Mouse (Mus musculus): ENCODE results near the gene Plcb4. TPM values are rescaled to one million over a fixed set of nuclear protein-coding genes. Genes with fewer than 3 reads are reported as not detected.

Gene Plcb4
- total and polyA plus RNA-seq, 3 experiments, result not detected

DNA sequence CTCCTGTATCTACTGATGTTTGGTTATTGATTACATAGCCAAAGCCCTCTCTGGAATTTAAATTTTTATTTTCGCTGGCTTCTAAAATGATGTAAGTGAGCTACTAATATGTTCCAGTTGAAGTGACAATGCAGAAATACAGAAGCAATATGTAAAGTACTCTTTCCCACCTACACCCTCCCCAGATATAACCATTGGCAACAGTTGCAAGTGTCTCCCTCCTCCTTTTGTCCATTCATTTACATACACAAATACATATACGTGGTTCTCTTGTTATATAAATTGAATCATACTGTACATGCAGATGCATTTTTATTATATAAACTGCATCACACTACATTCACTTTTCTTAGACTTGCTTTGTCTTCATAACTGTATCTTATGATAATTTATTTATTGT lies 8.7 kb downstream of the Plcb4 start:
- H3K27me3 ChIP-seq (replicated peaks), result no peaks in the 10 kb centered on the region
- H3K79me2 ChIP-seq (replicated peaks; ENCODE audit: control insufficient read depth, extremely low read depth, insufficient read depth, poor library complexity, severe bottlenecking), result no peaks in the 10 kb centered on the region
- dilution Hi-C loops (cut with MboI; ENCODE audit: extremely low pct_ligation_motif_present, extremely low pct_unique_long_range_greater_than_20kb, low sequenced_read_pairs) (no loop called here), in situ Hi-C loops (cut with MboI; ENCODE audit: low pct_ligation_motif_present, low pct_unique_long_range_greater_than_20kb, low sequenced_read_pairs) (no loop called here)
- no peak for DNase-seq (ENCODE audit: extremely low read depth)
- H3K36me3 ChIP-seq (replicated peaks in 1 of 2; ENCODE audit: control insufficient read depth in 1 of 2, insufficient read depth in 1 of 2, low read length in 1 of 2), result no peaks in the 10 kb centered on the region
- H3K4me3 ChIP-seq (replicated peaks in 1 of 3; ENCODE audit: low read depth in 2 of 3, low read length in 2 of 3, poor library complexity in 1 of 3), result no peak overlapping the region
- H3K9ac ChIP-seq (ENCODE audit: insufficient read depth, low read depth), result no peak overlapping the region
- H3K4me1 ChIP-seq (ENCODE audit: control insufficient read depth in 1 of 2, insufficient read depth in 2 of 2), result no peaks in the 10 kb centered on the region
- no peak overlapping the region for H3K4me2 ChIP-seq (ENCODE audit: insufficient read depth, low read depth, poor library complexity, severe bottlenecking)
- H3K27ac ChIP-seq (ENCODE audit: insufficient read depth, low read depth), result no peak overlapping the region
- no peak for TF ChIP-seq ZC3H11A (IDR thresholded peaks at IDR 0.05; ENCODE audit: low read depth, low read length)
- TF ChIP-seq SMC3 (IDR thresholded peaks at IDR 0.05; ENCODE audit: low read depth, low read length), result no peak
- peaks cover 69% of the 10 kb centered on the region for H3K9me3 ChIP-seq (replicated peaks; ENCODE audit: low read length)

DNA sequence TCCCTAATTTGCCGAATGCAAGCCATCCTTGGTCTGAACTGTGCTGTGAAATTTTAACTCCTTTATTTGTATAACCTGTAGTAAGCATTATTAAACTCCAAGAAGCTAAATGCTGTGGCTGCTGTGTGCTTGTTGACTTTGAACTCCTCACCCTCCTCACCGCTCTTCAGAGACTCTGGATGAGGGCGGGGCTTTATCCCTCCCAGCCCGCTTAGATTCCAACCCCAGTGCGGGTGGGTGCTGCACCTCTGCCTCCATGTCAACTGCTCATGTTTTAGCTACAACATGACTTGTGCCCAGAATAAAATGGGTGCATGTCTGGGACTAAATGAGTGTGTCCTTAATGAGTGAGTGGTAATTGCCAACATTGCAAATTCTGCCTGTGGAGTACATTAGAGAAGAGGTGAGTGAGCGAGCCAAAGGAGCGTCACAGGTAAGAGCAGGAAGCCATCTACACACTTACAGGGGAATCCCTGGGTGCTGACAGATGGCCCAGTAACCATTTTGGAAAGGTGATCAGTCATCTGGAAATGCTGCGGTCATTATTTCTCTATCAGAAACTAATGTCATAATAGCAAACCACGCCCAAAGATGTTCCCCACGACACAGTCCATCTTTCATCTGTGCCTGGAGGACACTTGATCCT lies 13.8 kb downstream of the Plcb4 start:
- dilution Hi-C loops (cut with MboI; ENCODE audit: extremely low pct_ligation_motif_present, extremely low pct_unique_long_range_greater_than_20kb, low sequenced_read_pairs), result no loop called here
- no peak overlapping the region for H3K4me3 ChIP-seq (replicated peaks in 1 of 3; ENCODE audit: low read depth in 2 of 3, low read length in 2 of 3, poor library complexity in 1 of 3)
- DNase-seq (ENCODE audit: extremely low read depth), result no peak
- in situ Hi-C loops (cut with MboI; ENCODE audit: low pct_ligation_motif_present, low pct_unique_long_range_greater_than_20kb, low sequenced_read_pairs), result no loop called here
- H3K9ac ChIP-seq (ENCODE audit: insufficient read depth, low read depth), result no peak overlapping the region
- TF ChIP-seq TBP (conservative IDR thresholded peaks at IDR 0.05; ENCODE audit: low read depth, low read length) (no peak), USF1 (IDR thresholded peaks at IDR 0.05; ENCODE audit: low read depth, low read length) (no peak), BHLHE40 (IDR thresholded peaks at IDR 0.05; ENCODE audit: low read depth, low read length) (no peak), PAX5 (IDR thresholded peaks at IDR 0.05; ENCODE audit: low read length) (no peak), GABPA (IDR thresholded peaks at IDR 0.05; ENCODE audit: insufficient replicate concordance, low read depth, low read length) (no peak), ZMIZ1 (IDR thresholded peaks at IDR 0.05; ENCODE audit: low read depth, low read length) (no peak), MAFK (IDR thresholded peaks at IDR 0.05; ENCODE audit: insufficient replicate concordance, low read length) (no peak), MAZ (IDR thresholded peaks at IDR 0.05; ENCODE audit: low read depth, low read length) (no peak), POLR2A (IDR thresholded peaks at IDR 0.05; ENCODE audit: low read depth, low read length) (no peak), POLR2AphosphoS2 (IDR thresholded peaks at IDR 0.05; ENCODE audit: low read depth, low read length) (no peak), RCOR1 (conservative IDR thresholded peaks at IDR 0.05; ENCODE audit: low read depth, low read length) (no peak), CHD1 (IDR thresholded peaks at IDR 0.05; ENCODE audit: low read depth, low read length) (no peak), NELFE (IDR thresholded peaks at IDR 0.05; ENCODE audit: low read depth, low read length) (no peak), SMC3 (IDR thresholded peaks at IDR 0.05; ENCODE audit: low read depth, low read length) (no peak)
- no peak overlapping the region for H3K27ac ChIP-seq (ENCODE audit: insufficient read depth, low read depth)
- H3K9me3 ChIP-seq (replicated peaks; ENCODE audit: low read length), result peaks cover 62% of the 10 kb centered on the region
- H3K4me1 ChIP-seq (ENCODE audit: control insufficient read depth in 1 of 2, insufficient read depth in 2 of 2), result no peaks in the 10 kb centered on the region
- H3K79me2 ChIP-seq (replicated peaks; ENCODE audit: control insufficient read depth, extremely low read depth, insufficient read depth, poor library complexity, severe bottlenecking), result no peaks in the 10 kb centered on the region
- no peak overlapping the region for H3K4me2 ChIP-seq (ENCODE audit: insufficient read depth, low read depth, poor library complexity, severe bottlenecking)
- H3K36me3 ChIP-seq (replicated peaks in 1 of 2; ENCODE audit: control insufficient read depth in 1 of 2, insufficient read depth in 1 of 2, low read length in 1 of 2), result no peaks in the 10 kb centered on the region
- no peaks in the 10 kb centered on the region for H3K27me3 ChIP-seq (replicated peaks)

Measured in CH12.LX (cell line).